Mouse (Mus musculus) embryonic facial prominence, embryonic 15.5 days (tissue): ENCODE data around the gene Gm4981. TPM values are rescaled to one million over a fixed set of nuclear protein-coding genes. Genes with fewer than 3 reads are reported as not detected.

ENCODE experiments used
- polyA plus RNA-seq: library from polyadenylated mRNA; unstranded; fragments of >200 nt; fragmentation: Nextera tagmentation; extraction: Ambion mirVana; gene quantifications from 2 replicates; pipeline ENCODE4 v1.2.1, GENCODE M21; 2015

The Gm4981 gene
- polyA plus RNA-seq, 1 experiment from 2014 or later, result not detected

Other genes starting within 250 kb of the Gm4981 start
- not detected in 2 replicates for gene AW822073, start 11.8 kb downstream of the Gm4981 start, polyA plus RNA-seq
- gene Duxf3, start 4.0 kb downstream of the Gm4981 start, polyA plus RNA-seq, result not detected in 2 replicates
- gene Gcc2, start 18.8 kb upstream of the Gm4981 start, polyA plus RNA-seq, result 56.7 and 57.4 TPM in 2 replicates
- gene Lims1, start 86.8 kb upstream of the Gm4981 start, polyA plus RNA-seq, result 121 and 124 TPM in 2 replicates
- gene Ranbp2, start 210.2 kb upstream of the Gm4981 start, polyA plus RNA-seq, result 19.0 and 20.7 TPM in 2 replicates